Mouse (Mus musculus): Measurements from ENCODE around the gene F2rl2. TPM values are rescaled to one million over a fixed set of nuclear protein-coding genes. Genes with fewer than 3 reads are reported as not detected.

Gene F2rl2
- under 1 TPM; 0.17 to 0.55 TPM for total RNA-seq (2021)

- intact Hi-C loops (cut with DNase I): no loop called here
- no peak for DNase-seq (ENCODE audit: extremely low spot score in 1 of 2, low spot score in 2 of 2)
Observed at GRCm38 (mm10) chr13:95696654-95697163, at the start of gene F2rl2. TSS of gene F2rl2 (plus strand) at chr13:95696853.

DNA sequence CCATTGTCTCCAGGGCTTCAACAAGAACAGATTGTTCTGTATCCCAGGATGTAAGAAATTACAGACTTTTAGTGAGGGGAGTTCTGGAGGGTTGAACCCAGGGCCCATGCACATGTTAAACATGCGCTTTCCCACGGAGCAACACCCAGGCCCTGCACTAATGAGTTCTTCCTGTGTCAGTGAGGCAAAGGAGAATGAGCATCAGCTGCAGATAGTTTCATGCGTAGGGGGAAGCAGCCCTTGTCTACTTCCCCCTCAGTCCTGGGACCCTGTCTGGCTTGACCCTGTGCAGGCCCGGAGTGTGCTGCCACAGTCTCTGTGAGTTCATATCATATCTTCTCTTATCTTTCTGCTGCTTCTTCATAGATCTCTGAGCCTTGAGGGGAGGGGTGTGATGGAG, 49.4 kb upstream of the F2rl2 start:
- DNase-seq (ENCODE audit: extremely low spot score in 1 of 2, low spot score in 2 of 2): no peak
- intact Hi-C loops (cut with DNase I): no loop called here

GRCm38 (mm10) chr13:95649941-95650340, 46.7 kb upstream of the F2rl2 start:
- intact Hi-C loops (cut with DNase I): no loop called here
- DNase-seq (ENCODE audit: extremely low spot score in 1 of 2, low spot score in 2 of 2): no peak

DNA sequence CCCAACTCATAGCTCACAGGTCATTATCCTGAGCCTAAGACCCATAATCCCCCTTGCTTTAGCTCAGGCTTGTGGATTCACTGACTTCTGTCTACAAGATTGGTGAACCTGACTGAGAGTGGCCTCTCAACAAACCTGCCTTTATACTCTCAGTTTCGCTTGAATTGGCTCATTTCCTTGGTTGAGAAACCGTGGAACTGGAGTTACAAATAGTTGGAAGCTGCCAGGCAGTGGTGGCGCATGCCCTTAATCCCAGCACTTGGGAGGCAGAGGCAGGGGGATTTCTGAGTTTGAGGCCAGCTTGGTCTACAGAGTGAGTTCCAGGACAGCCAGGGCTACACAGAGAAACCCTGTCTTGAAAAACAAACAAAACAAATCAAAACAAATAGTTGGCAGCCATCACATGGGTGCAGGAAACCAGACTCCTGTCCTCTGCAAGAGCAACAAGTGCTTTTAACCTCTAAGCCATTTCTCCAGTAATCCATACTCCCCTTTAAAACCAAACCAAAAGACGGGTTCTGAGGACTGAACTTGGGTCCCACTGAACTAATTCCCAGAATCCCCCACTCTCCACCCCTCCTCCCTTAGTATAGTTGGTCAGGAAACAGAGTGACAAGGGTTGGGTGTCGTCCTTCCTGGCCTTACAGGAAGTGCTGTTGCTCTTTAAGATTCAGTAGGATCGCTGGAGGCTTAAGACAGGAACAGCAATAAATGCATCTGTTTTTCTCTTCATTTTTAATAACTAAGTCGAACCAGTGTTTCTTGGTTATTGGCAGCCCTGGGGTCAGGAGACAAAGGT, 44.6 kb upstream of the F2rl2 start:
- intact Hi-C loops (cut with DNase I): no loop called here
- DNase-seq (ENCODE audit: extremely low spot score in 1 of 2, low spot score in 2 of 2): no peak

- DNase-seq (ENCODE audit: extremely low spot score in 1 of 2, low spot score in 2 of 2): no peak
- intact Hi-C loops (cut with DNase I): no loop called here
Observed at GRCm38 (mm10) chr13:95653696-95654095, 43.0 kb upstream of the F2rl2 start.

DNA sequence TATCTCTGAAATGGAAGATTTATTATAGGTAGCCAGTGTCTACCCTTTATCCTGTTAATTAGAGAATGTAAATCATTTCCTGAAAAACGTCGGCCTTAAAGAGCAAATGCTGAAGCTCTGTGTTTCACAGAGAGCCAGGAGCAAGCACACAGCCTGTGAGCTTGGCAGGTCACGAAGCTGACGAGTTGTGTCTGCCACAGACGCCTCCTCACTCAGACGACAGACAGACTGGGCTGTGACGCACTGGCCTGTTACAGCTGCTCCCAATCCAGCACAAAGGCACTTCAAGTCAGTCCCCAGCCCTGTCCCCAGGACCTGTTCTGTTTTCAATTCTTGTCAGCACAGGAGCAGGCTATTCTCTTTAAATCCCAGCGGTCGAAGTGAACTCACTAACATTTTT, 41.4 kb upstream of the F2rl2 start:
- DNase-seq (ENCODE audit: extremely low spot score in 1 of 2, low spot score in 2 of 2): no peak

DNA sequence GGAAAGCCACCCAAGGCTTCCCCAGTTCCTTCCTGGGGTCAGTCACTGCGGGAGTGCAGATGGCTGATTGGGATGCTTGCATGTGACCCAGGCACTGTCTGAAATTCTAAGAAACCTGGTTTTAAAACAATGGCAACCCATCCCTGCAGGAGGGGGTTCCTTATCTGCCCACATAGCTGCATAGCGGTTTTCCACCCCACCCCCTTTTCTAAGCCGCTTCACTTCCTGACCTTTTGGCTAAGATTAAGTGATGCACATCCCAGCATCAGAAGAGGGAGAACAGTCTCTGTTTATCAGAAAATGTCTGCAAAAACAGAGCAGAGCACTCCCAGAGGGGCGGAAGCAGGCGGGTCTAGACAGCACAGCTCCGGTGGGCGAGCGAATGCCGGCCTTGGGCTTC, 39.5 kb upstream of the F2rl2 start:
- no peak for DNase-seq (ENCODE audit: extremely low spot score in 1 of 2, low spot score in 2 of 2)
- intact Hi-C loops (cut with DNase I): no loop called here

More for the DNA sequence above, 41.4 kb upstream of the F2rl2 start:
- intact Hi-C loops (cut with DNase I): no loop called here

GRCm38 (mm10) chr13:95659432-95659831, 37.2 kb upstream of the F2rl2 start:
- no peak for DNase-seq (ENCODE audit: extremely low spot score in 1 of 2, low spot score in 2 of 2)
- intact Hi-C loops (cut with DNase I): no loop called here

DNA sequence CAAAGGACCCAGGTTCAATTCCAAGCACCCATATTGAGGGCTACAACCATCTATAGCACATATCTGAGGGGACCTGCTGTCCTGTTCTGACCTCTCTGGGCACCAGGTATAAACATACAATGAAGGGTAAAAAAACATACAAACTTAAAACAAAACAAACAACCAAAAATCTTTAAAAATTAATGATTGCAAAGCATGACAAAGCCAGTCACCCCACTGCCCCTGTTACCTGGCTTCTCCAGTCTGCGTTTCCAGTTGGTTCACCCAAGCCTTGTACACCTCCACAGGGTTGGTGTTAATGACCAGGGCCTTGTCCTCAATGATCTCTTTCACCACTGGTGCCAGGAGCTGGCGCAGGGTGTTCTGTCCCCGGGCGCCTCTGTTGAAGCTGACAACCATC, 32.8 kb upstream of the F2rl2 start:
- DNase-seq (ENCODE audit: extremely low spot score in 1 of 2, low spot score in 2 of 2): no peak
- intact Hi-C loops (cut with DNase I): no loop called here

DNA sequence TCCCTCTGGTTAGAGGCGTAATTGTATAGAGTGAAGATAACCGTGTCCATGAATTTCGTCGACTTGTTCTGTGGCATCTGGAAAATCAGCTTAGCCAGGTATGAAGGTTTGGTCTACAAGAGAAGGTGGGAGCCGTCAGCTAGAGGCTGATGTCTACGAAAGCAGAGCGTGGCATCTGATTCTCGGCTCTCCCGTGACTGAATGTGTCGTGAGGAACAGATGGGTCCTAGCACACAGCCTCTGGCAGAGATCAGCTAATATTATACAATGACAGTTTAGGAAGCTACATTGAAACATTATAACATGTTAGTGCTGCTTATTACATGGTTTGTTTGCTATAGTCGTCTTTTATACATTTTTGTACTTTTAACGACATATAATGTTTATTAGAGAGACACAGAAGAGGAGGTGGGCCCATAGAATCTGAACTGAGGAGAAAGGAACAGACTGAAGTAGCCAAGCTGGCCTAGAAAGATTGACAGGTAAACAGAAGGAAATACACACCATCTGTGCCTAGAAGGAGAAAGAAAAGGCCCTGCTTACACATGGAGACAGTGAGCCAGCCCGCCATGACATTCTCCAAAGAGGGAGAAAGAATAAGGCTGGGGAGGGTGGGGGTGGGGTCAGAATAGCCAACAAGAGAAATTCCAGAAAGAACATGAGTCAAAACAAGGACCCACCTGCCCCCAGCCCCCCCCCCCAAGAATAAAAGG, 30.9 kb upstream of the F2rl2 start:
- intact Hi-C loops (cut with DNase I): loop anchor here (5.0 kb wide), 1 partner anchor 103 kb away; no protein-coding TSS in a partner anchor
- no peak for DNase-seq (ENCODE audit: extremely low spot score in 1 of 2, low spot score in 2 of 2)

GRCm38 (mm10) chr13:95667260-95667659, 29.4 kb upstream of the F2rl2 start:
- intact Hi-C loops (cut with DNase I): loop anchor here (5.0 kb wide), 1 partner anchor 105 kb away; no protein-coding TSS in a partner anchor
- no peak for DNase-seq (ENCODE audit: extremely low spot score in 1 of 2, low spot score in 2 of 2)

- no peak for DNase-seq (ENCODE audit: extremely low spot score in 1 of 2, low spot score in 2 of 2)
- intact Hi-C loops (cut with DNase I): no loop called here
Observed at GRCm38 (mm10) chr13:95670534-95670933, 26.1 kb upstream of the F2rl2 start.

DNA sequence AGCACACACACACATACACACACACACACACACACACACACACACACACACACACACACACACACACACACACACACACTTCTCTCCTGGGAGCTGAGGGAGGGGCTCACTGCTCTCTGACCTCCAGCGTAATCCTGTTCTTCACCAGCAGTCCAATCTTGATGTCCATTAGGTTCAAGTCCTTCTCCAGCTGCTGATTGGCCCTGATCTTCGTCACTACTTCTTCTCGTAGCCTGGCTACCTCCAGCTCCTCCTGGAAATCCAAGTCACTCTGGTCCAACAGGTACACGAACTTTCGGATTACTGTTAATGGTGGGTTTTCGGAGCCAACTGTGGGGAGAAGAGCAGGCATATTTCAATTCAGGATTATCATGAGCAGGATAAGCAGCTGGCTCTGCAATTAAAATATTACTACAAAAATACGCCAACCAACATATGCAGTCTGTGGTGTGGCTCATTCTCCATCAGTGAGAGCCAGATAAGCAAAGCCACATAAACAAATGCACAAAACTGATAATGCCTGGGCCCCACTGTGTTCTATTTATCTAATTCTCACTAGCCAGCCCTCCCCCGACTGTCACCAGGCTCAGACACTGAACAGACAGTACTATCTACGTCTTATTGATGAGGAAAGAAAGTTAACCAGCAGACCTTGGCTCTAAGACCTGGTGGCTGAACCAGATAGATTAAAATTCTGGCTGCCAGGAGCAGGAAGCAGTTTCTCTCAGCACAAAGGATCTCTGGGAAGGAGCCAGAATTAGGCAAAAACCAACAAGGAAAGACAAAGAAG, 25.4 kb upstream of the F2rl2 start:
- no peak for DNase-seq (ENCODE audit: extremely low spot score in 1 of 2, low spot score in 2 of 2)
- intact Hi-C loops (cut with DNase I): no loop called here

- intact Hi-C loops (cut with DNase I): no loop called here
- no peak for DNase-seq (ENCODE audit: extremely low spot score in 1 of 2, low spot score in 2 of 2)
Observed at GRCm38 (mm10) chr13:95672372-95672771, 24.3 kb upstream of the F2rl2 start.

DNA sequence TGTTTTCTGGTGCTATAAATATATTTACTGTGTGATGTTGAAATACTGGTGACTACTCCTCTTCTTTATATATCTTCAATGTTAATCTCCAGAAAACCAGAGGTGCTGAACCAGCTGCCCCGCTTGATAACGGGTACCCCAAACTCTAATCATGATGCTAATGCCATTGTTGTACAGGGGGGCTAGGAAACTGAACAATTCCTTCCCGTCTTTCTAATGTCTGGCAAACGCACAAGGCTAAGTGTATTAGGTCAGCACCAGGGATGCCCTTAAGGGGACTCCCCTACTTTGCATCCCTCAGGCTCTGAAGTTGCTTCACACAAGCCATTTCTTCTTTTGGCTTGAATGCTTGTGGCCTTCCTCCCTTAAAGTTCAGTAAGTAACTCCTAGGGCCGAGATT, 17.6 kb upstream of the F2rl2 start:
- intact Hi-C loops (cut with DNase I): no loop called here
- DNase-seq (ENCODE audit: extremely low spot score in 1 of 2, low spot score in 2 of 2): no peak

- intact Hi-C loops (cut with DNase I): no loop called here
- no peak for DNase-seq (ENCODE audit: extremely low spot score in 1 of 2, low spot score in 2 of 2)
Observed at GRCm38 (mm10) chr13:95679491-95679941, 17.1 kb upstream of the F2rl2 start.

DNA sequence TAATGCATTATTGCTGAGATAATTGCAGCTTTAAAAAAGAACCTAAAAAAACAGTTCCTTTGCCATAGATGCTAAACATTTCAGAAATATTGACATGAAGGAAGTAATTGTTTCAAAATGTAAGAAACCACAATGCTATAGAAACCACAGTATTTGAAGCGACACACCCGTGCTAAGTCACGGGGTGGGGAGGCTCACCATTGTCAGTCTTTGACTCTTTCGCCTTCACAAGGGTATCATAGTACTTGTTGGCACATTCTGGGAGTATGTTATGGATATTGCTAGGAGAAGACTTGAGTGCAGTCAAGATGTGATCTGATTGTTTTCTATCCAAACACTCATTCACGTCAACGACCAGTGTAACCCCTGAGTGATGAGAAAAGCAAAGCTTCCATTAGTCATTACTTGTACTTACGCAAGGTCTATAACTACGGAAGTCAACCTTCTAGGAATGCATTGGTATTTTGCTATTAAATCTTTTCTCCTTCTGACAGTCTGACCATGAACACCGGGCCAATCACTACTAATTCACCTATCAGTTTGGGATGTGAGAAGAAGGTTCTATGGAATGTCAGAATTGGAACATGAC, 11.9 kb upstream of the F2rl2 start:
- intact Hi-C loops (cut with DNase I): no loop called here
- no peak for DNase-seq (ENCODE audit: extremely low spot score in 1 of 2, low spot score in 2 of 2)

DNA sequence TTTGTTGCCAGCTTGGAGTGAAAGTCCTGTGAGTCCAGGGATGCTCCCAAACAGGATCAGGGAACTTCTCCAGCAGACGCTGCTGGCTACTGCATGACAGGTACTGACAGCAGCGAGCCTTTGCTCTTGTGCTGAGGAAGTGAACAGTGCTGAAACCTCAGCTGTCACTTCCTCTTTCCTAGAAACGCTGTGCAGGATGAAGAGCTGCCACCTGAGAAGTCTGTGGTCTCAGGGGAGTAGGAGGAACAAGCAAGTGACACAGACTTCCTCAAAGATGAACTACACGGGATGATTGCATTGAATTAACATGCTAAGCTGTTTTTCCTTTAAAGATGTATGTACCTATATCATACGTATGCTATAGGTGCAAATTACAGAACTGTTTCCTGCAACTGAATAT, 10.9 kb upstream of the F2rl2 start:
- no peak for DNase-seq (ENCODE audit: extremely low spot score in 1 of 2, low spot score in 2 of 2)
- intact Hi-C loops (cut with DNase I): no loop called here

GRCm38 (mm10) chr13:95688576-95688975, 8.1 kb upstream of the F2rl2 start:
- intact Hi-C loops (cut with DNase I): no loop called here
- no peak for DNase-seq (ENCODE audit: extremely low spot score in 1 of 2, low spot score in 2 of 2)

All from left cerebral cortex, postnatal 10 days (tissue).